In the genomic region with DNA sequence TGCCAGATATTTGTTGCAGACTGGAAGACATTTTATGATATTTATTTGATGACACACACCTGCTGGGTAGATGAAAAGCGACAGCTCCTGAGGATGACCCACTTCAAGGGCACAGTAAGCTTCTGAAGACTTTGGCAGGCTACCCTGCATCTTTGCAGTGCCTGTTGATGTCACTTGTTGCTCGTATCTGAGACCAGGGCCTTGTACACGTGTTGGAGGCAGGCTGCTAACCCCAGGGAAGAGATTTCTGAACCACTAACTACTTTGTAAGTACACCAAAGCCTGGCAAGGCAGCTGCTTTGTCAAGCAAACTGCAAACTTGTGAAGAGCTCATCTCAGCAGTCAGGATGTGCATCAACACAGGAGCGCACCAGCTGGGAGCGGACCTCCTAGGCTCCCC, we compare ENCODE assay signal across 14 mouse cellular contexts.
"Had no signal": no experiment of that assay in that cellular context is flagged by ENCODE, and none has a peak within 500 bp of the region (broad histone marks: within the 10 kb centered on the region; RNA-seq: fewer than 3 reads in every experiment).

No protein-coding gene starts in this region.

- H3K4me3 ChIP-seq: limb, embryonic 15.5 days; liver, embryonic 12.5 days; midbrain, embryonic 10.5 days; neural tube, embryonic 12.5 days had no signal

- ATAC-seq: liver, embryonic 12.5 days had no signal

- DNase-seq: kidney, adult 8-10 months; kidney, postnatal 36 days; layer of hippocampus, adult 9-11 months; layer of hippocampus, postnatal 36 days; lung, embryonic 14.5 days; lung, postnatal 10 days; lung, postnatal 4 days; midbrain, embryonic 14.5 days; right cerebral cortex, postnatal 14 days had no signal

- H3K9ac ChIP-seq: limb, embryonic 15.5 days; liver, embryonic 12.5 days; lung, embryonic 14.5 days; neural tube, embryonic 12.5 days had no signal

- H3K9me3 ChIP-seq: limb, embryonic 15.5 days; liver, embryonic 12.5 days; midbrain, embryonic 10.5 days; neural tube, embryonic 12.5 days had no signal

- H3K36me3 ChIP-seq: limb, embryonic 15.5 days; midbrain, embryonic 10.5 days; neural tube, embryonic 12.5 days had no signal

- H3K27me3 ChIP-seq: limb, embryonic 15.5 days; liver, embryonic 12.5 days; neural tube, embryonic 12.5 days had no signal

- H3K4me2 ChIP-seq: limb, embryonic 15.5 days; liver, embryonic 12.5 days; lung, embryonic 14.5 days; neural tube, embryonic 12.5 days had no signal

- H3K27ac ChIP-seq: kidney, postnatal 0 days; liver, embryonic 12.5 days; midbrain, embryonic 10.5 days; neural tube, embryonic 12.5 days had no signal
